Mouse (Mus musculus) megakaryocyte, embryonic 14.5 days (primary cell): Measurements from ENCODE around the gene Eif2b3. TPM values are rescaled to one million over a fixed set of nuclear protein-coding genes. Genes with fewer than 3 reads are reported as not detected.

Experiments used
- H3K27me3 ChIP-seq: replicated peaks from 2 replicates; pipeline ENCODE3; 2012; ENCODE audit warnings: inconsistent platforms
- H3K36me3 ChIP-seq: replicated peaks from 2 replicates; pipeline ENCODE3; 2012; ENCODE audit warnings: low read length, inconsistent platforms, mixed read lengths
- H3K4me1 ChIP-seq: 2 replicates; pipeline ENCODE4 v1.6.1; 2012; ENCODE audit warnings: inconsistent platforms
- H3K4me3 ChIP-seq: replicated peaks from 2 replicates; pipeline ENCODE3; 2012; ENCODE audit warnings: moderate library complexity, mild to moderate bottlenecking, inconsistent platforms
- H3K9me3 ChIP-seq: 2 replicates; pipeline ENCODE4 v1.6.1; 2012; ENCODE audit warnings: inconsistent platforms
- FLI1 ChIP-seq: IDR thresholded peaks from 2 replicates; pipeline ENCODE4 v1.6.1; 2012; ENCODE audit warnings: low read length, inconsistent platforms, mixed read lengths
- GATA1 ChIP-seq: IDR thresholded peaks from 3 replicates; pipeline ENCODE4 v1.6.1; 2012; ENCODE audit warnings: mixed read lengths, low read length, inconsistent platforms, borderline replicate concordance
- polyA plus RNA-seq: library from polyadenylated mRNA; stranded (reverse); fragments of >175 nt; gene quantifications from 2 replicates; pipeline ENCODE4 v1.2.3, GENCODE M21; 2012; ENCODE audit warnings: low replicate concordance; ENCODE audit not compliant: insufficient read depth

Gene Eif2b3
- polyA plus RNA-seq, 1 experiment: 5.3 TPM

- TF ChIP-seq GATA1: no peak
- TF ChIP-seq FLI1: no peak
- H3K27me3 ChIP-seq: peaks cover 48% of the 10 kb centered on the region
- no peaks in the 10 kb centered on the region for H3K36me3 ChIP-seq
- H3K9me3 ChIP-seq: no peaks in the 10 kb centered on the region
- no peak overlapping the region for H3K4me3 ChIP-seq
- peaks cover 69% of the 10 kb centered on the region for H3K4me1 ChIP-seq
Observed at GRCm38 (mm10) chr4:117101218-117101617, 82.0 kb downstream of the Eif2b3 start.

- TF ChIP-seq FLI1 (no peak), GATA1 (no peak)
- peaks cover 46% of the 10 kb centered on the region for H3K4me1 ChIP-seq
- H3K27me3 ChIP-seq: peaks cover 47% of the 10 kb centered on the region
- no peaks in the 10 kb centered on the region for H3K36me3 ChIP-seq
- no peak overlapping the region for H3K4me3 ChIP-seq
- H3K9me3 ChIP-seq: no peaks in the 10 kb centered on the region
Observed at GRCm38 (mm10) chr4:117104672-117105071, 85.5 kb downstream of the Eif2b3 start.

GRCm38 (mm10) chr4:117105127-117105526 lies 85.9 kb downstream of the Eif2b3 start:
- Histone ChIP-seq H3K27me3 (peaks cover 49% of the 10 kb centered on the region), H3K4me3 (no peak overlapping the region), H3K4me1 (peaks cover 42% of the 10 kb centered on the region), H3K9me3 (no peaks in the 10 kb centered on the region), H3K36me3 (no peaks in the 10 kb centered on the region)
- TF ChIP-seq FLI1: no peak
- TF ChIP-seq GATA1: no peak

DNA sequence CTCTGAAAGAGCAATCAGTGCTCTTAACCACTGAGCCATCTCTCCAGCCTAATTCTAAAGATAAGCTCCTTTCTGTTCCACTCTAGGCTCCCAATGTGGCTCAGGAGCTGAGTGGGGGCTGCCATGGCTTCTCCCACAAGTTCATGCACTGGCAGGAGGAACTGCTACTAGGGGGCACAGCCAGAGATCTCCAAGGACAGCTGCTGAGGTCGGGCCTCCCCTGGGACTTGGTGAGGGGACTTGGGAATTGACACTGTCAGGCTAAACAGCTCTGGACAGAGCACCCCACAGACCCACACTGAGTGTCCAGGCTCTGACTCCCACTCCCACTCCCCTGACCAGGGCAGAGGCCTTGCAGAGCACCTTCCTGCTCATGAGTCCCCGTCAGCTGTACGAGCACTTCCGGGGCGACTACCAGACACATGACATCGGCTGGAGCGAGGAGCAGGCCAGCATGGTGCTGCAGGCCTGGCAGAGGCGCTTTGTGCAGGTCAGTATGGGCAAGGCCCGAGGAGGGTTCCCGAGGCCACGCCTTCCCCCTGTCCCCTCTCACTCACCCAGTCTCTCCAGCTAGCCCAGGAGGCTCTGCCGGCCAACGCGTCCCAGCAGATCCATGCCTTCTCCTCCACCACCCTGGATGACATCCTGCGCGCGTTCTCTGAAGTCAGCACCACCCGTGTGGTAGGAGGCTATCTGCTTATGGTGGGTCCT lies 88.8 kb downstream of the Eif2b3 start:
- peaks cover 60% of the 10 kb centered on the region for H3K27me3 ChIP-seq
- peaks cover 28% of the 10 kb centered on the region; the same call in 1 of the 2 replicates for H3K4me1 ChIP-seq
- no peak overlapping the region for H3K4me3 ChIP-seq
- no peak for TF ChIP-seq GATA1
- TF ChIP-seq FLI1: no peak
- no peaks in the 10 kb centered on the region for H3K36me3 ChIP-seq
- H3K9me3 ChIP-seq: no peaks in the 10 kb centered on the region

GRCm38 (mm10) chr4:117108524-117108849 lies 89.3 kb downstream of the Eif2b3 start:
- Histone ChIP-seq H3K9me3 (no peaks in the 10 kb centered on the region), H3K36me3 (no peaks in the 10 kb centered on the region), H3K4me1 (peaks cover 23% of the 10 kb centered on the region; the same call in 1 of the 2 replicates), H3K4me3 (no peak overlapping the region), H3K27me3 (peaks cover 56% of the 10 kb centered on the region)
- no peak for TF ChIP-seq FLI1
- no peak for TF ChIP-seq GATA1

- peaks cover 17% of the 10 kb centered on the region; the same call in 1 of the 2 replicates for H3K4me1 ChIP-seq
- no peak for TF ChIP-seq FLI1
- TF ChIP-seq GATA1: no peak
- H3K27me3 ChIP-seq: peaks cover 50% of the 10 kb centered on the region
- no peaks in the 10 kb centered on the region for H3K36me3 ChIP-seq
- H3K9me3 ChIP-seq: no peaks in the 10 kb centered on the region
- H3K4me3 ChIP-seq: no peak overlapping the region
Observed at GRCm38 (mm10) chr4:117109330-117109729, 90.1 kb downstream of the Eif2b3 start.

DNA sequence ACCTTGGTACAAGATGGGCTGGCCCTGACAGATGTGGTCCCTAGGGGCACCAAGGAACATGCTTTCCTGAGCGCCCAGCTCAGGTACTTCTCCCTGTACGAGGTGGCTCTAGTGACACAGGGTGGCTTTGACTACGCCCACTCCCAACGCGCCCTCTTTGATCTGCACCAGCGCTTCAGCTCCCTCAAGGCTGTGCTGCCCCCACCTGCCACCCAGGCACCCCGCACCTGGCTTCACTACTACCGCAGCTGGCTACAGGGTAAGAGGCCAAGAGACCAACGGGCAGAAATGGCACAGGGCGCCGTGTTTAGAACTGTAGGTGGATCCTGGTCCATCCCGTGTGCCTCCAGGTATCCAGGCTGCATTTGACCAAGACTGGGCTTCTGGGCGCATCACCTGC lies 91.0 kb downstream of the Eif2b3 start:
- Histone ChIP-seq H3K27me3 (peaks cover 41% of the 10 kb centered on the region), H3K9me3 (no peaks in the 10 kb centered on the region), H3K36me3 (no peaks in the 10 kb centered on the region), H3K4me3 (no peak overlapping the region), H3K4me1 (peaks cover 10% of the 10 kb centered on the region; the same call in 1 of the 2 replicates)
- TF ChIP-seq GATA1: no peak
- no peak for TF ChIP-seq FLI1

DNA sequence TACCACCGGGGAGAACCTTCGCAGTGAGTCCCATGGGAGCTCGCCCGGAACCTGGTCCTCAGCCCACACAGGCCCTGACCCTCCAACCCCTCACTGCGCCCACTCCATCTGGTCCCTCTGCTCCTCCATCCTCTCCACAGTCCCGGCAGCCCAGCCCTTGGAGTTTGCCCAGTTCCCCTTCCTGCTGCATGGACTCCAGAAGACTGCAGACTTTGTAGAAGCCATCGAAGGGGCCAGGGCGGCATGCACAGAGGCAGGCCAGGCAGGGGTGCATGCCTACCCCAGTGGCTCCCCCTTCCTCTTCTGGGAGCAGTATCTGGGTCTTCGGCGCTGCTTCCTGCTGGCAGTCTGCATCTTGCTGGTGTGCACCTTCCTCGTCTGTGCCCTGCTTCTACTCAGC lies 91.8 kb downstream of the Eif2b3 start:
- H3K4me3 ChIP-seq: no peak overlapping the region
- peaks cover 6% of the 10 kb centered on the region; the same call in 1 of the 2 replicates for H3K4me1 ChIP-seq
- peaks cover 34% of the 10 kb centered on the region for H3K27me3 ChIP-seq
- TF ChIP-seq GATA1: no peak
- H3K36me3 ChIP-seq: no peaks in the 10 kb centered on the region
- H3K9me3 ChIP-seq: no peaks in the 10 kb centered on the region

GRCm38 (mm10) chr4:117113237-117113636 lies 94.0 kb downstream of the Eif2b3 start:
- Histone ChIP-seq H3K4me3 (no peak overlapping the region), H3K4me1 (peaks cover 9% of the 10 kb centered on the region; the same call in 1 of the 2 replicates), H3K36me3 (peaks cover 6% of the 10 kb centered on the region), H3K9me3 (no peaks in the 10 kb centered on the region), H3K27me3 (peaks cover 29% of the 10 kb centered on the region)
- TF ChIP-seq GATA1 (no peak), FLI1 (no peak)

GRCm38 (mm10) chr4:117115592-117115991 lies 96.4 kb downstream of the Eif2b3 start:
- TF ChIP-seq GATA1 (no peak), FLI1 (no peak)
- no peaks in the 10 kb centered on the region for H3K9me3 ChIP-seq
- H3K4me1 ChIP-seq: peaks cover 26% of the 10 kb centered on the region
- H3K27me3 ChIP-seq: peaks cover 8% of the 10 kb centered on the region
- no peak overlapping the region for H3K4me3 ChIP-seq
- peaks cover 16% of the 10 kb centered on the region for H3K36me3 ChIP-seq
